Mouse (Mus musculus) heart, embryonic 12.5 days (tissue): ENCODE measurements around the gene Palld. TPM values are rescaled to one million over a fixed set of nuclear protein-coding genes. Genes with fewer than 3 reads are reported as not detected.

Experiments used
- ATAC-seq: fragments of 200-750 bp; cut with Nextera tagmentation; 2 replicates; pipeline ENCODE4 v1.8.0; 2017; ENCODE audit warnings: moderate TSS enrichment, moderate library complexity; ENCODE audit not compliant: insufficient number of reproducible peaks, low FRiP score
- H3K27ac ChIP-seq: fragments of 300-500 bp; sonication (generic); 2 replicates; pipeline ENCODE4 v1.5.1; 2016; ENCODE audit warnings: mild to moderate bottlenecking, moderate library complexity; ENCODE audit not compliant: poor library complexity, severe bottlenecking
- H3K27me3 ChIP-seq: fragments of 300-500 bp; sonication (generic); replicated peaks from 2 replicates; pipeline ENCODE4 v1.6.1; 2016; ENCODE audit warnings: mild to moderate bottlenecking, moderate library complexity
- H3K36me3 ChIP-seq: fragments of 300-500 bp; sonication (generic); 2 replicates; pipeline ENCODE4 v1.6.1; 2016; ENCODE audit warnings: mild to moderate bottlenecking, moderate library complexity
- H3K4me1 ChIP-seq: fragments of 300-500 bp; sonication (generic); replicated peaks from 2 replicates; pipeline ENCODE4 v1.6.1; 2016; ENCODE audit warnings: mild to moderate bottlenecking
- H3K4me2 ChIP-seq: fragments of 300-500 bp; sonication (generic); 2 replicates; pipeline ENCODE4 v1.6.1; 2016; ENCODE audit warnings: mild to moderate bottlenecking, moderate library complexity
- H3K4me3 ChIP-seq: fragments of 300-500 bp; sonication (generic); 2 replicates; pipeline ENCODE4 v1.5.1; 2016; ENCODE audit warnings: mild to moderate bottlenecking
- H3K9ac ChIP-seq: fragments of 300-500 bp; sonication (generic); 2 replicates; pipeline ENCODE4 v1.6.1; 2016; ENCODE audit warnings: mild to moderate bottlenecking, moderate library complexity
- H3K9me3 ChIP-seq: fragments of 300-500 bp; sonication (generic); replicated peaks from 2 replicates; pipeline ENCODE4 v1.6.1; 2016; ENCODE audit warnings: mild to moderate bottlenecking, moderate library complexity
- WGBS: fragments of 180-500 bp; shearing (Covaris S2); methylation state at CpG from one replicate; pipeline ENCODE4 v1.1.7; 2016; 5-methylcytosine and 5-hydroxymethylcytosine counted together
- polyA plus RNA-seq: library from polyadenylated mRNA; unstranded; fragments of >200 nt; fragmentation: Nextera tagmentation; extraction: Ambion mirVana; gene quantifications from 2 replicates; pipeline ENCODE4 v1.2.1, GENCODE M21; 2016

Palld gene
- polyA plus RNA-seq, 1 experiment from 2014 or later = 208 TPM

- Histone ChIP-seq H3K4me2 (no peak overlapping the region), H3K4me1 (peaks cover 58% of the 10 kb centered on the region), H3K4me3 (no peak overlapping the region), H3K36me3 (peaks cover 18% of the 10 kb centered on the region; the same call in 1 of the 2 replicates), H3K9ac (no peak overlapping the region), H3K9me3 (no peaks in the 10 kb centered on the region), H3K27me3 (no peaks in the 10 kb centered on the region), H3K27ac (no peak overlapping the region)
- no peak for ATAC-seq
- 79% methylated on average over 3 of the region's 3 CpGs for WGBS
Measured at GRCm38 (mm10) chr8:61587731-61588130, 314.8 kb downstream of the Palld start.

- H3K9me3 ChIP-seq = no peaks in the 10 kb centered on the region
- H3K9ac ChIP-seq = no peak overlapping the region
- 82% methylated on average over 3 of the region's 3 CpGs for WGBS
- no peak overlapping the region for H3K4me2 ChIP-seq
- H3K4me1 ChIP-seq = peaks cover 47% of the 10 kb centered on the region
- peaks cover 21% of the 10 kb centered on the region for H3K36me3 ChIP-seq
- ATAC-seq = no peak
- H3K27me3 ChIP-seq = no peaks in the 10 kb centered on the region
- no peak overlapping the region for H3K4me3 ChIP-seq
- no peak overlapping the region for H3K27ac ChIP-seq
Measured at GRCm38 (mm10) chr8:61586529-61586928, 316.0 kb downstream of the Palld start.

GRCm38 (mm10) chr8:61585746-61586145 is 316.7 kb downstream of the Palld start:
- WGBS = 67% methylated on average over 3 of the region's 3 CpGs
- Histone ChIP-seq H3K36me3 (peaks cover 21% of the 10 kb centered on the region), H3K27ac (no peak overlapping the region), H3K9ac (no peak overlapping the region), H3K4me2 (no peak overlapping the region), H3K9me3 (no peaks in the 10 kb centered on the region), H3K27me3 (no peaks in the 10 kb centered on the region), H3K4me1 (peaks cover 42% of the 10 kb centered on the region), H3K4me3 (no peak overlapping the region)
- ATAC-seq = no peak

- 66% methylated on average over 5 of the region's 5 CpGs for WGBS
- 0 out of 2 replicates have a peak, but pooled peaks have one; percentile 20 for ATAC-seq
- Histone ChIP-seq H3K4me1 (peaks cover 43% of the 10 kb centered on the region), H3K4me2 (no peak overlapping the region), H3K27ac (peak overlapping the region; percentile 19; the same call in 1 of the 2 replicates), H3K27me3 (no peaks in the 10 kb centered on the region), H3K4me3 (no peak overlapping the region), H3K9ac (no peak overlapping the region), H3K9me3 (no peaks in the 10 kb centered on the region), H3K36me3 (peaks cover 21% of the 10 kb centered on the region)
Measured at GRCm38 (mm10) chr8:61584714-61585383, 317.6 kb downstream of the Palld start.

GRCm38 (mm10) chr8:61582547-61582946 is 319.9 kb downstream of the Palld start:
- no peaks in the 10 kb centered on the region for H3K27me3 ChIP-seq
- no peak overlapping the region for H3K9ac ChIP-seq
- no peak overlapping the region for H3K4me2 ChIP-seq
- ATAC-seq = no peak
- H3K27ac ChIP-seq = no peak overlapping the region
- H3K4me1 ChIP-seq = peaks cover 44% of the 10 kb centered on the region
- H3K4me3 ChIP-seq = no peak overlapping the region
- no peaks in the 10 kb centered on the region for H3K9me3 ChIP-seq
- H3K36me3 ChIP-seq = peaks cover 26% of the 10 kb centered on the region
- 82% methylated on average over 8 of the region's 8 CpGs for WGBS

GRCm38 (mm10) chr8:61581259-61581658 is 321.2 kb downstream of the Palld start:
- H3K27me3 ChIP-seq = no peaks in the 10 kb centered on the region
- no peak for ATAC-seq
- no peaks in the 10 kb centered on the region for H3K9me3 ChIP-seq
- no peak overlapping the region for H3K9ac ChIP-seq
- peaks cover 43% of the 10 kb centered on the region for H3K4me1 ChIP-seq
- no peak overlapping the region for H3K4me3 ChIP-seq
- peaks cover 23% of the 10 kb centered on the region for H3K36me3 ChIP-seq
- H3K27ac ChIP-seq = no peak overlapping the region
- no peak overlapping the region for H3K4me2 ChIP-seq
- WGBS = 88% methylated on average over 5 of the region's 5 CpGs

- Histone ChIP-seq H3K4me3 (no peak overlapping the region), H3K27me3 (no peaks in the 10 kb centered on the region), H3K36me3 (peaks cover 20% of the 10 kb centered on the region), H3K9me3 (no peaks in the 10 kb centered on the region), H3K27ac (no peak overlapping the region; the same call in 1 of the 2 replicates), H3K9ac (no peak overlapping the region), H3K4me1 (peaks cover 43% of the 10 kb centered on the region), H3K4me2 (no peak overlapping the region)
- WGBS = 75% methylated on average over 4 of the region's 4 CpGs
- ATAC-seq = no peak
Measured at GRCm38 (mm10) chr8:61579831-61580230, 322.7 kb downstream of the Palld start.

- H3K9me3 ChIP-seq = no peaks in the 10 kb centered on the region
- H3K4me3 ChIP-seq = no peak overlapping the region
- no peaks in the 10 kb centered on the region for H3K27me3 ChIP-seq
- no peak overlapping the region for H3K27ac ChIP-seq
- no peak overlapping the region for H3K9ac ChIP-seq
- H3K36me3 ChIP-seq = peaks cover 18% of the 10 kb centered on the region
- no peak for ATAC-seq
- peaks cover 49% of the 10 kb centered on the region for H3K4me1 ChIP-seq
- WGBS = 74% methylated on average over 6 of the region's 6 CpGs
- no peak overlapping the region for H3K4me2 ChIP-seq
Measured at GRCm38 (mm10) chr8:61578754-61579153, 323.7 kb downstream of the Palld start.

GRCm38 (mm10) chr8:61575096-61575653 is 327.3 kb downstream of the Palld start:
- peaks cover 64% of the 10 kb centered on the region for H3K4me1 ChIP-seq
- H3K4me3 ChIP-seq = no peak overlapping the region
- ATAC-seq = no peak
- no peak overlapping the region for H3K27ac ChIP-seq
- no peaks in the 10 kb centered on the region for H3K9me3 ChIP-seq
- no peak overlapping the region for H3K9ac ChIP-seq
- no peaks in the 10 kb centered on the region for H3K27me3 ChIP-seq
- peaks cover 15% of the 10 kb centered on the region for H3K36me3 ChIP-seq
- no peak overlapping the region for H3K4me2 ChIP-seq
- 43% methylated on average over 4 of the region's 4 CpGs for WGBS

GRCm38 (mm10) chr8:61574526-61574925 is 328.0 kb downstream of the Palld start:
- Histone ChIP-seq H3K27me3 (no peaks in the 10 kb centered on the region), H3K4me1 (peaks cover 64% of the 10 kb centered on the region), H3K27ac (no peak overlapping the region), H3K36me3 (peaks cover 15% of the 10 kb centered on the region), H3K4me2 (no peak overlapping the region), H3K4me3 (no peak overlapping the region), H3K9me3 (no peaks in the 10 kb centered on the region), H3K9ac (no peak overlapping the region)
- WGBS = 53% methylated on average over 7 of the region's 7 CpGs
- no peak for ATAC-seq

- 38% methylated on average over 8 of the region's 8 CpGs for WGBS
- no peaks in the 10 kb centered on the region for H3K9me3 ChIP-seq
- H3K27me3 ChIP-seq = no peaks in the 10 kb centered on the region
- peaks cover 65% of the 10 kb centered on the region for H3K4me1 ChIP-seq
- H3K9ac ChIP-seq = no peak overlapping the region
- peaks cover 9% of the 10 kb centered on the region for H3K36me3 ChIP-seq
- no peak overlapping the region for H3K4me2 ChIP-seq
- H3K4me3 ChIP-seq = no peak overlapping the region
- ATAC-seq = no peak
- H3K27ac ChIP-seq = peak overlapping the region; percentile 39; the same call in 1 of the 2 replicates
Measured at GRCm38 (mm10) chr8:61573179-61573937, 329.1 kb downstream of the Palld start.
